Mouse (Mus musculus) kidney, adult 2 months (tissue): ENCODE data around the gene Plac1. TPM values are rescaled to one million over a fixed set of nuclear protein-coding genes. Genes with fewer than 3 reads are reported as not detected.
"Not testable (repeated sequence)": the region's sequence is repeated elsewhere in the genome, so short reads cannot be mapped to it uniquely, and the experiment has no call there.

Source experiments
- DNase-seq: peaks from one replicate; pipeline ENCODE4 v3.0.0; 2021
- H3K27ac ChIP-seq: fragments of 200-500 bp; 2 replicates; pipeline ENCODE4 v1.5.1; 2012; ENCODE audit warnings: low read depth, low read length, control low read depth, inconsistent platforms; ENCODE audit not compliant: insufficient read depth
- H3K27me3 ChIP-seq: fragments of 200-500 bp; replicated peaks from 2 replicates; pipeline ENCODE4 v1.6.1; 2012; ENCODE audit warnings: mild to moderate bottlenecking, moderate library complexity, low read length, inconsistent platforms; ENCODE audit not compliant: control insufficient read depth, insufficient read depth
- H3K36me3 ChIP-seq: fragments of 200-500 bp; 2 replicates; pipeline ENCODE4 v1.6.1; 2012; ENCODE audit warnings: mild to moderate bottlenecking, moderate library complexity, low read length, inconsistent platforms; ENCODE audit not compliant: control insufficient read depth, insufficient read depth
- H3K4me1 ChIP-seq: fragments of 200-500 bp; 2 replicates; pipeline ENCODE4 v1.6.1; 2011; ENCODE audit warnings: low read length; ENCODE audit not compliant: control insufficient read depth, insufficient read depth
- H3K4me3 ChIP-seq: fragments of 200-500 bp; 2 replicates; pipeline ENCODE4 v1.5.1; 2011; ENCODE audit warnings: mild to moderate bottlenecking, low read depth, low read length, control low read depth; ENCODE audit not compliant: insufficient read depth
- CTCF ChIP-seq: fragments of 200-500 bp; conservative IDR thresholded peaks from 2 replicates; pipeline ENCODE4 v1.5.1; 2011; ENCODE audit warnings: low read depth, mild to moderate bottlenecking, control low read depth, low read length, moderate library complexity, mixed read lengths; ENCODE audit not compliant: insufficient read depth, insufficient read length
- POLR2A ChIP-seq: fragments of 200-500 bp; IDR thresholded peaks from one replicate; pipeline ENCODE4 v1.6.1; 2011; ENCODE audit warnings: low read depth, low read length, control low read depth
- WGBS: fragments of 180-500 bp; shearing (Covaris S2); methylation state at CpG from one replicate; pipeline ENCODE4 v1.1.7; 2018; 5-methylcytosine and 5-hydroxymethylcytosine counted together
- polyA plus RNA-seq: library from polyadenylated mRNA; depleted of rRNA; stranded (reverse); fragments of >200 nt; gene quantifications from 2 replicates; pipeline ENCODE4 v1.2.3, GENCODE M21; 2012; rRNA removed

Plac1 gene
- polyA plus RNA-seq: not detected in 2 replicates

GRCm38 (mm10) chrX:53240011-53240410 is at the start of gene Plac1:
Gene Plac1, minus strand, starts transcription at chrX:53240111.
- DNase-seq: no peak
- no peaks in the 10 kb centered on the region for H3K36me3 ChIP-seq
- H3K4me3 ChIP-seq: no peak within 1 kb of the TSS
- H3K27me3 ChIP-seq: no peaks in the 10 kb centered on the region
- no peak within 1 kb of the TSS for H3K27ac ChIP-seq
- TF ChIP-seq POLR2A (no peak), CTCF (no peak)
- H3K4me1 ChIP-seq: no peaks in the 10 kb centered on the region
- WGBS: 81% methylated on average over 4 of the region's 4 CpGs

- no peak overlapping the region for H3K27ac ChIP-seq
- no peaks in the 10 kb centered on the region for H3K27me3 ChIP-seq
- no peak overlapping the region for H3K4me3 ChIP-seq
- no peak for TF ChIP-seq POLR2A
- no peak for TF ChIP-seq CTCF
- 62% methylated on average over 5 of the region's 5 CpGs for WGBS
- no peaks in the 10 kb centered on the region for H3K4me1 ChIP-seq
- DNase-seq: no peak
- no peaks in the 10 kb centered on the region for H3K36me3 ChIP-seq
Observed at GRCm38 (mm10) chrX:53287924-53288323, 48.0 kb upstream of the Plac1 start.

GRCm38 (mm10) chrX:53273124-53273523 is 33.2 kb upstream of the Plac1 start, which contains the start of gene Fam122c:
Gene Fam122c, plus strand, starts transcription at chrX:53273424.
- Histone ChIP-seq H3K27ac (no peak within 1 kb of the TSS), H3K4me3 (no peak within 1 kb of the TSS), H3K27me3 (no peaks in the 10 kb centered on the region), H3K36me3 (no peaks in the 10 kb centered on the region), H3K4me1 (no peaks in the 10 kb centered on the region)
- TF ChIP-seq POLR2A (no peak), CTCF (no peak)
- no peak for DNase-seq
- 47% methylated on average over 1 of the region's 1 CpGs for WGBS

GRCm38 (mm10) chrX:53271628-53272027 is 31.7 kb upstream of the Plac1 start:
- not testable (repeated sequence) for H3K4me3 ChIP-seq, H3K27me3 ChIP-seq, DNase-seq, H3K36me3 ChIP-seq, H3K4me1 ChIP-seq, H3K27ac ChIP-seq
- 84% methylated on average over 3 of the region's 3 CpGs for WGBS

- WGBS: 2% methylated on average over 10 of the region's 10 CpGs
- no peak for DNase-seq
- no peak overlapping the region for H3K27ac ChIP-seq
- no peaks in the 10 kb centered on the region for H3K4me1 ChIP-seq
- no peaks in the 10 kb centered on the region for H3K27me3 ChIP-seq
- TF ChIP-seq POLR2A: no peak
- no peak for TF ChIP-seq CTCF
- H3K4me3 ChIP-seq: no peak overlapping the region
- H3K36me3 ChIP-seq: no peaks in the 10 kb centered on the region
Observed at GRCm38 (mm10) chrX:53270063-53270432, 30.1 kb upstream of the Plac1 start.

- H3K27ac ChIP-seq: no peak within 1 kb of the TSS
- 1% methylated on average over 40 of the region's 40 CpGs for WGBS
Observed at GRCm38 (mm10) chrX:53269289-53270062, 29.6 kb upstream of the Plac1 start, which contains the start of gene Fam122b. Gene Fam122b, minus strand, starts transcription at chrX:53269805.

GRCm38 (mm10) chrX:53268856-53269255 is 28.9 kb upstream of the Plac1 start:
- H3K4me3 ChIP-seq: peak overlapping the region; percentile 39; the same call in 1 of the 2 replicates
- DNase-seq: peak; percentile 71
- H3K36me3 ChIP-seq: no peaks in the 10 kb centered on the region
- no peak for TF ChIP-seq CTCF
- no peak for TF ChIP-seq POLR2A
- H3K27ac ChIP-seq: no peak overlapping the region
- H3K4me1 ChIP-seq: no peaks in the 10 kb centered on the region
- 0% methylated on average over 10 of the region's 10 CpGs for WGBS
- H3K27me3 ChIP-seq: no peaks in the 10 kb centered on the region

More at GRCm38 (mm10) chrX:53269289-53270062, 29.6 kb upstream of the Plac1 start, which contains the start of gene Fam122b:
- Histone ChIP-seq H3K4me1 (no peaks in the 10 kb centered on the region), H3K36me3 (no peaks in the 10 kb centered on the region), H3K27me3 (no peaks in the 10 kb centered on the region), H3K4me3 (peak within 1 kb of the TSS; percentile 77)
- TF ChIP-seq CTCF (no peak), POLR2A (no peak)
- DNase-seq: peak; percentile 95
